Mouse (Mus musculus) megakaryocyte, embryonic 14.5 days (primary cell): ENCODE results near the gene Stx1a.

Source experiments
- FLI1 ChIP-seq: IDR thresholded peaks from 2 replicates; pipeline ENCODE4 v1.6.1; 2012; ENCODE audit warnings: low read length, inconsistent platforms, mixed read lengths
- GATA1 ChIP-seq: IDR thresholded peaks from 3 replicates; pipeline ENCODE4 v1.6.1; 2012; ENCODE audit warnings: mixed read lengths, low read length, inconsistent platforms, borderline replicate concordance

- TF ChIP-seq GATA1 (no peak), FLI1 (no peak)
Observed at GRCm38 (mm10) chr5:135037946-135038345, 14.7 kb downstream of the Stx1a start.
